Mouse (Mus musculus): ENCODE data around the gene Tmem151a.

- TF ChIP-seq POLR2A (IDR thresholded peaks at IDR 0.05; ENCODE audit: borderline replicate concordance, insufficient read depth, low read length): no peak
- no peak for TF ChIP-seq CTCF (IDR thresholded peaks at IDR 0.05; ENCODE audit: borderline replicate concordance, insufficient read depth, low read depth, low read length)
Measured at GRCm38 (mm10) chr19:5095887-5096474, 10.7 kb upstream of the Tmem151a start.
